Mouse (Mus musculus) G1E (cell line): Measurements from ENCODE around the gene Vwce. TPM values are rescaled to one million over a fixed set of nuclear protein-coding genes. Genes with fewer than 3 reads are reported as not detected.

Experiments
- ATAC-seq: 2 replicates; pipeline ENCODE4 v1.8.0; 2016; ENCODE audit warnings: mild to moderate bottlenecking; ENCODE audit not compliant: insufficient number of reproducible peaks, poor library complexity, low FRiP score, severe bottlenecking; ENCODE audit errors: extremely low read depth
- DNase-seq: peaks from one replicate; pipeline ENCODE4 v3.0.0; 2012; ENCODE audit warnings: low spot score
- H3K27me3 ChIP-seq: 2 replicates; pipeline ENCODE4 v1.6.1; 2012; ENCODE audit warnings: mild to moderate bottlenecking, low read length, inconsistent platforms; ENCODE audit not compliant: insufficient read depth
- H3K36me3 ChIP-seq: replicated peaks from 2 replicates; pipeline ENCODE3; 2012; ENCODE audit warnings: mild to moderate bottlenecking, inconsistent platforms
- H3K4me1 ChIP-seq: 2 replicates; pipeline ENCODE4 v1.6.1; 2012; ENCODE audit warnings: low read depth, low read length, inconsistent platforms, mixed read lengths; ENCODE audit not compliant: insufficient read depth
- H3K4me3 ChIP-seq: 2 replicates; pipeline ENCODE4 v1.5.1; 2012; ENCODE audit warnings: low read depth, mild to moderate bottlenecking, inconsistent platforms, low read length, moderate library complexity, mixed read lengths
- H3K9me3 ChIP-seq: replicated peaks from 2 replicates; pipeline ENCODE4 v1.6.1; 2012; ENCODE audit warnings: inconsistent platforms
- CTCF ChIP-seq: IDR thresholded peaks from 2 replicates; pipeline ENCODE4 v1.5.1; 2012; ENCODE audit warnings: low read depth, low read length, inconsistent platforms, mixed read lengths
- GATA1 ChIP-seq: IDR thresholded peaks from 2 replicates; pipeline ENCODE4 v1.6.1; 2012; ENCODE audit warnings: borderline replicate concordance, low read length, inconsistent platforms, mixed read lengths
- GATA2 ChIP-seq: IDR thresholded peaks from 2 replicates; pipeline ENCODE4 v1.6.1; 2012; ENCODE audit warnings: low read depth, low read length, inconsistent platforms, borderline replicate concordance
- POLR2AphosphoS5 ChIP-seq: IDR thresholded peaks from 2 replicates; pipeline ENCODE4 v1.6.1; 2012; ENCODE audit warnings: low read depth, low read length, inconsistent platforms; ENCODE audit not compliant: insufficient replicate concordance
- TAL1 ChIP-seq: conservative IDR thresholded peaks from 2 replicates; pipeline ENCODE4 v1.6.1; 2012; ENCODE audit warnings: low read depth, low read length, inconsistent platforms, mixed read lengths
- polyA plus RNA-seq: library from polyadenylated mRNA; stranded (reverse); fragments of >175 nt; gene quantifications from 2 replicates; pipeline ENCODE4 v1.2.3, GENCODE M21; 2012
- total RNA-seq, 2 experiments: library from RNA; stranded (forward) in 1 of 2; stranded (reverse) in 1 of 2; fragments of 200-1000 nt in 1 of 2; fragments of >200 nt in 1 of 2; fragmentation: Nextera tagmentation in 1 of 2; gene quantifications; 2 replicates each; pipeline ENCODE4 v1.2.3; 2014 to 2017

Gene Vwce
- total and polyA plus RNA-seq, 3 experiments: 0.16 to 1.4 (median 0.24) TPM

- Histone ChIP-seq H3K9me3 (no peaks in the 10 kb centered on the region), H3K4me3 (no peak overlapping the region; the same call in 1 of the 2 replicates), H3K27me3 (no peaks in the 10 kb centered on the region), H3K36me3 (peaks cover 3% of the 10 kb centered on the region), H3K4me1 (peaks cover 86% of the 10 kb centered on the region)
- ATAC-seq (peak; percentile 66), DNase-seq (peak; percentile 74)
- TF ChIP-seq POLR2AphosphoS5: no peak
- peak; percentile 83 for TF ChIP-seq TAL1
Measured at GRCm38 (mm10) chr19:10661919-10662318, 27.9 kb downstream of the Vwce start.

DNA sequence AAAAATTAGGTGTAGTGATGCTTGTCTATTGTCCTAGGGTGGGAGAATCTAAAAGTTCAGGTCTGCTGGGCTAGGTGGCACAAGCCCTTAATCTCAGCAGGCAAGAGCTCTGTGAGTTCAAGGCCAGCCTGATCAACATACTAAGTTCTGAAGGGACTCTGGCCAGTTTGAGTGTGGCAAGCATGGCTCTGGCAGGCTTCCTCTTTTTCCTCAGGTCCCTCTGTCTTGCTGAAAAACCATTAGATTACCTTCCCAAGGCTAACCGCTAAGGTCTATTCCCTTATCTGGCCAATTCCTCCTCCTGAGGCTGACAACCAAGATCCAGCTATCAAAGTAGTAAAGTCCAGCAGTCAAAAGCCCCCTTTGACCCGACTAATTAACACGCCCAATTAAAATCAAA, 28.7 kb downstream of the Vwce start:
- no peak for ATAC-seq

DNA sequence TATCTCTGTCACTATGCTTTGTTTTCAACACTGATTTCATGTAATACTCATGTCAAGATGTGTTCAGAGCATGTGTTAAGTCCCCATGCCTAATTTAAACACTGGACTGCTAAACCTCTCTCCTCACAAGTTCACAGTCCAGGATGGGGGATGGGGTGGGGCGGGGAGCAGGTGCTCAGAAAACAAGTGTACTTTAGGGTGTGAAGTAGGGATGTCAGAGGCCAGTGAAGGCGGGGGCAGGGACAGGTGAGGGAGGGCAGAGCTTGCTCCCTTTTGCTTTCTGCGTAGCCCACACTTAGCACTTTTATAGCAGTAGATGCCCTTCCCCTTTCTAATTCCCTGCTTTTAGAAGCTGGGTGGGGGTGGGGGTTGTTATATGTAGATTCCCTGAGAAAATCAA, 31.1 kb downstream of the Vwce start:
- peaks cover 77% of the 10 kb centered on the region for H3K4me1 ChIP-seq
- ATAC-seq (no peak), DNase-seq (no peak)
- H3K27me3 ChIP-seq: no peaks in the 10 kb centered on the region
- no peaks in the 10 kb centered on the region for H3K9me3 ChIP-seq
- no peak overlapping the region; the same call in 1 of the 2 replicates for H3K4me3 ChIP-seq
- H3K36me3 ChIP-seq: no peaks in the 10 kb centered on the region
- TF ChIP-seq CTCF (no peak), GATA2 (no peak), TAL1 (no peak), GATA1 (no peak), POLR2AphosphoS5 (no peak)

More for the DNA sequence above, 28.7 kb downstream of the Vwce start:
- Histone ChIP-seq H3K27me3 (no peaks in the 10 kb centered on the region), H3K36me3 (peaks cover 3% of the 10 kb centered on the region), H3K4me1 (peaks cover 79% of the 10 kb centered on the region), H3K4me3 (peak overlapping the region; percentile 21; the same call in 1 of the 2 replicates), H3K9me3 (no peaks in the 10 kb centered on the region)
- DNase-seq: no peak
- no peak for TF ChIP-seq TAL1
- TF ChIP-seq CTCF: no peak
- no peak for TF ChIP-seq GATA2
- TF ChIP-seq POLR2AphosphoS5: no peak
- no peak for TF ChIP-seq GATA1

DNA sequence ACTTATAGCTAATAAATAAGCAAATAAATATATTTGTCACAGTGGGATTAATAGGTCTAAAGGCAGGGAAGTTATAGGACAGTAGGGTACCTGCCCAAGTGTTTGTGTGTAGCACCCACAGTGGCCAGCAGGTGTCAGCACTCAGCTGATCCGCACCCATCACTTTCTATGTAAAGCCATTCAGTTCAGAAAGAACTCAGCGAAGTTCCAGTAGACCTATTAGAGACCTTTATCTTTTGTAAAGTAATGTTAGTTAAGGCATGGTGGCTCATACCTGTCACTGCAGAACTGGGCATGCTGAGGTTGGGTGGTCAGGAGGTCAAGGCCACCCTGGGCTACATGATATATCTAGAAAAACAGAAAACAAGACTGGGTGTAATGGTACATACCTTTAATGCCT, 31.5 kb downstream of the Vwce start:
- Histone ChIP-seq H3K36me3 (no peaks in the 10 kb centered on the region), H3K9me3 (no peaks in the 10 kb centered on the region), H3K4me3 (no peak overlapping the region), H3K27me3 (no peaks in the 10 kb centered on the region), H3K4me1 (peaks cover 77% of the 10 kb centered on the region)
- TF ChIP-seq POLR2AphosphoS5 (no peak), CTCF (peak; percentile 77), GATA2 (no peak), GATA1 (no peak), TAL1 (no peak)
- DNase-seq: no peak
- no peak for ATAC-seq

GRCm38 (mm10) chr19:10671319-10671718, 37.3 kb downstream of the Vwce start:
- Histone ChIP-seq H3K4me3 (no peak overlapping the region), H3K9me3 (peaks cover 3% of the 10 kb centered on the region), H3K4me1 (peaks cover 74% of the 10 kb centered on the region), H3K36me3 (peaks cover 9% of the 10 kb centered on the region), H3K27me3 (no peaks in the 10 kb centered on the region)
- ATAC-seq (no peak), DNase-seq (no peak)
- TF ChIP-seq GATA2: no peak
- TF ChIP-seq CTCF: 0 out of 2 replicates have a peak, but pooled peaks have one; percentile 3

- H3K4me1 ChIP-seq: peaks cover 79% of the 10 kb centered on the region
Measured at GRCm38 (mm10) chr19:10671854-10672417, 37.9 kb downstream of the Vwce start.

GRCm38 (mm10) chr19:10673275-10673674, 39.3 kb downstream of the Vwce start:
- no peak for ATAC-seq
- H3K27me3 ChIP-seq: no peaks in the 10 kb centered on the region

More at GRCm38 (mm10) chr19:10671854-10672417, 37.9 kb downstream of the Vwce start:
- no peak for TF ChIP-seq GATA1
- TF ChIP-seq GATA2: no peak
- TF ChIP-seq CTCF: no peak
- peak overlapping the region; percentile 41 for H3K4me3 ChIP-seq
- peaks cover 3% of the 10 kb centered on the region for H3K9me3 ChIP-seq
- no peaks in the 10 kb centered on the region for H3K27me3 ChIP-seq
- ATAC-seq (no peak), DNase-seq (no peak)
- H3K36me3 ChIP-seq: peaks cover 9% of the 10 kb centered on the region

More at GRCm38 (mm10) chr19:10673275-10673674, 39.3 kb downstream of the Vwce start:
- TF ChIP-seq POLR2AphosphoS5 (no peak), CTCF (no peak), TAL1 (no peak), GATA1 (no peak), GATA2 (no peak)
- peaks cover 3% of the 10 kb centered on the region for H3K9me3 ChIP-seq
- H3K4me3 ChIP-seq: no peak overlapping the region
- no peak for DNase-seq
- H3K4me1 ChIP-seq: peaks cover 92% of the 10 kb centered on the region
- peaks cover 9% of the 10 kb centered on the region for H3K36me3 ChIP-seq
